In genomic region chr9:96635176-96635575, GRCm38 (mm10) we compare ENCODE assay signal across 22 mouse cellular contexts. TPM values are rescaled to one million over a fixed set of nuclear protein-coding genes. Genes with fewer than 3 reads are reported as not detected.
DNase-seq lines count a peak whose midpoint lies in the region; TF ChIP-seq lines count a peak whose summit lies in the region.
"Had no signal": no experiment of that assay in that cellular context is flagged by ENCODE, and none has a peak within 500 bp of the region (broad histone marks: within the 10 kb centered on the region; RNA-seq: fewer than 3 reads in every experiment).

No protein-coding gene starts in this region.

- peak; percentile 65 for DNase-seq in heart, embryonic 10.5 days (ENCODE audit: low spot score)
- DNase-seq in heart, postnatal 10 days, result no peak
- peak; percentile 78 to 85 for DNase-seq in kidney, adult 8-10 months
- DNase-seq in kidney, postnatal 10 days, result peak; percentile 68
- no peak for DNase-seq in left cerebral cortex, postnatal 10 days (ENCODE audit: extremely low spot score in 1 of 2, low spot score in 2 of 2)
- DNase-seq in left cerebral cortex, postnatal 4 days, result no peak
- no peak for DNase-seq in urinary bladder, postnatal 14 days (ENCODE audit: low spot score)
- DNase-seq: adrenal gland, postnatal 14 days; cerebellum, adult 11 months; cerebellum, adult 9-10 months; cerebellum, postnatal 36 days; gastrocnemius, adult 2 months; gastrocnemius, postnatal 36 days; liver, postnatal 0 days; lung, postnatal 10 days; midbrain, embryonic 14.5 days; right cerebral cortex, adult 18-20 months had no signal

- peaks cover 18% of the 10 kb centered on the region for H3K4me1 ChIP-seq in heart, embryonic 10.5 days
- H3K4me1 ChIP-seq in small intestine, adult 2 months (ENCODE audit: control insufficient read depth, insufficient read depth, insufficient read length, low read length), result peaks cover 40% of the 10 kb centered on the region

- no peaks in the 10 kb centered on the region for H3K36me3 ChIP-seq in heart, embryonic 10.5 days
- no peaks in the 10 kb centered on the region for H3K36me3 ChIP-seq in small intestine, adult 2 months (ENCODE audit: control insufficient read depth, insufficient read depth, low read length)
- H3K36me3 ChIP-seq: G1E; limb, embryonic 13.5 days; liver, embryonic 12.5 days had no signal

- H3K27ac ChIP-seq in heart, embryonic 10.5 days, result no peak overlapping the region
- peak overlapping the region; percentile 51; the same call in 1 of the 2 replicates for H3K27ac ChIP-seq in small intestine, adult 2 months (ENCODE audit: insufficient read depth, low read depth, low read length)
- H3K27ac ChIP-seq: forebrain, embryonic 13.5 days; gastrocnemius, adult 2 months; limb, embryonic 13.5 days; liver, embryonic 12.5 days had no signal

- WGBS in heart, embryonic 10.5 days, result 68% methylated on average over 6 of the region's 6 CpGs
- WGBS in small intestine, adult 2 months, result 19% methylated on average over 6 of the region's 6 CpGs

- no peaks in the 10 kb centered on the region for H3K9me3 ChIP-seq in heart, embryonic 10.5 days
- H3K9me3 ChIP-seq: forebrain, embryonic 13.5 days; G1E; limb, embryonic 13.5 days; liver, embryonic 12.5 days had no signal

- intact Hi-C loops in heart, postnatal 10 days (cut with DNase I), result no loop called here
- intact Hi-C loops in left cerebral cortex, postnatal 10 days (cut with DNase I), result no loop called here
- intact Hi-C loops in left cerebral cortex, postnatal 4 days (cut with DNase I), result no loop called here

- H3K27me3 ChIP-seq in heart, embryonic 10.5 days (ENCODE audit: insufficient read depth, poor library complexity, severe bottlenecking), result peaks cover 16% of the 10 kb centered on the region
- no peaks in the 10 kb centered on the region for H3K27me3 ChIP-seq in small intestine, adult 2 months (ENCODE audit: control insufficient read depth, insufficient read depth, low read length)
- H3K27me3 ChIP-seq: limb, embryonic 13.5 days had no signal

- TF ChIP-seq CTCF in small intestine, adult 2 months (IDR thresholded peaks at IDR 0.05; ENCODE audit: extremely low read depth, insufficient read length, insufficient replicate concordance, low read depth, low read length), result no peak

- TF ChIP-seq POLR2A in small intestine, adult 2 months (IDR thresholded peaks at IDR 0.05; ENCODE audit: low read depth, low read length), result no peak

- H3K4me3 ChIP-seq in heart, embryonic 10.5 days, result no peak overlapping the region
- H3K4me3 ChIP-seq in small intestine, adult 2 months (ENCODE audit: low read depth, low read length), result no peak overlapping the region
- H3K4me3 ChIP-seq: forebrain, embryonic 13.5 days; gastrocnemius, adult 2 months; limb, embryonic 13.5 days; liver, embryonic 12.5 days had no signal

RNA-seq across cellular contexts. Expression of gene Rasa2, which starts 3.8 kb away (rescaled TPM):
- 14.2 and 15.8 TPM in 2 replicates for polyA plus RNA-seq in heart, embryonic 10.5 days (2016; fragmentation: Nextera tagmentation; extraction: Ambion mirVana)
- total RNA-seq in heart, postnatal 10 days (2021), result 1 to 10 TPM; 7.6 to 8.3 TPM
- 0.98 and 2.6 TPM in 2 replicates for polyA plus RNA-seq in small intestine, adult 2 months (2012; rRNA removed)
- total RNA-seq in left cerebral cortex, postnatal 10 days (2021), result 10 to 100 TPM; 26.4 to 29.1 TPM
- total RNA-seq in left cerebral cortex, postnatal 4 days (2021), result 10 to 100 TPM; 28.8 to 30.4 TPM

Comparison
In these comparisons a context has a peak if more than half of its experiments do, and no peak if none do; other contexts are left out.
1. DNase-seq: peak in heart, embryonic 10.5 days (single experiment), kidney, adult 8-10 months (2 of 2) and kidney, postnatal 10 days (single experiment); none in heart, postnatal 10 days (0 of 2), left cerebral cortex, postnatal 10 days (0 of 2), left cerebral cortex, postnatal 4 days (single experiment) and urinary bladder, postnatal 14 days (single experiment).